9 mouse cellular contexts compared by ENCODE assay signal in the genomic region with DNA sequence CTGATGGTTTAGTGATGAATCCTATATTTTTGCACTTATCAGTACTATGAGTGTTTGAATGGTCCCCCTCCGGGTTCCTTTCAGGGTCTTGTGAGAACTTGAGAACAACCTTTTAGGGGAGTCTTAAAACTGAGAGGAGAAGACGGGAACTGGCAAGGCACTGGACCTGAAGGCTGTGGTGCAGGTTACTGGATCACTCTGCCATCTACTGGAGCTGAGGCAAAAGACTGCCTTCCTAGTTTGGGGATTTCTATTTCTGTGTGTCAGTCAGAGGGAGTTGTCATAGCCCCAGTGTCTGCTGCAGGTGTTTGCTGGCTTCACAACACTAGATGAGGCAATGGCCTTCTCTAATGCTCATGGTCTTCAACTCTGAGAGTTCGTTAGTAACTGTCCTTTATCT.
DNase-seq lines count a peak whose midpoint lies in the region; TF ChIP-seq lines count a peak whose summit lies in the region.
"Had no signal": no experiment of that assay in that cellular context is flagged by ENCODE, and none has a peak within 500 bp of the region (broad histone marks: within the 10 kb centered on the region; RNA-seq: fewer than 3 reads in every experiment).

No protein-coding gene starts in this region.

- H3K4me3 ChIP-seq in gastrocnemius, adult 2 months = no peak overlapping the region
- H3K4me3 ChIP-seq: limb, embryonic 15.5 days had no signal

- no peak for DNase-seq in gastrocnemius, adult 2 months
- DNase-seq in gastrocnemius, postnatal 10 days = no peak
- peak; percentile 2 for DNase-seq in 3T3-L1 (ENCODE audit: low read depth, low spot score)
- peak; percentile 56 to 65 for DNase-seq in cerebellum, postnatal 25 days
- peak; percentile 21 to 45 for DNase-seq in kidney, postnatal 36 days
- peak; percentile 11 for DNase-seq in lung, postnatal 36 days
- DNase-seq in thymus, postnatal 0 days (ENCODE audit: low spot score) = no peak
- no peak for DNase-seq in gastrocnemius, postnatal 25 days

- peak; percentile 3; the same call in 1 of the 2 replicates for TF ChIP-seq CTCF in gastrocnemius, adult 2 months (IDR thresholded peaks at IDR 0.05)

- intact Hi-C loops in gastrocnemius, adult 2 months (cut with DNase I) = no loop called here

- H3K27ac ChIP-seq in gastrocnemius, adult 2 months = no peak overlapping the region
- H3K27ac ChIP-seq: limb, embryonic 15.5 days had no signal

Comparison
In these comparisons a context has a peak if more than half of its experiments do, and no peak if none do; other contexts are left out.
1. DNase-seq: peak in 3T3-L1 (single experiment), cerebellum, postnatal 25 days (2 of 2), kidney, postnatal 36 days (2 of 2) and lung, postnatal 36 days (single experiment); none in gastrocnemius, adult 2 months (single experiment), gastrocnemius, postnatal 10 days (single experiment), thymus, postnatal 0 days (single experiment) and gastrocnemius, postnatal 25 days (single experiment).